Mouse (Mus musculus) embryonic fibroblast, embryonic 13.5 days (primary cell): ENCODE data around the gene Zfp217. TPM values are rescaled to one million over a fixed set of nuclear protein-coding genes. Genes with fewer than 3 reads are reported as not detected.

Experiments used
- H3K27ac ChIP-seq: 2 replicates; pipeline ENCODE4 v1.5.1; 2012; ENCODE audit warnings: low read length, control low read depth, inconsistent platforms; ENCODE audit not compliant: insufficient read depth
- H3K4me1 ChIP-seq: 2 replicates; pipeline ENCODE4 v1.6.1; 2011; ENCODE audit warnings: low read length; ENCODE audit not compliant: control insufficient read depth, insufficient read depth
- H3K4me3 ChIP-seq: 2 replicates; pipeline ENCODE4 v1.5.1; 2011; ENCODE audit warnings: mild to moderate bottlenecking, control low read depth, low read length; ENCODE audit not compliant: insufficient read depth
- CTCF ChIP-seq: IDR thresholded peaks from 2 replicates; pipeline ENCODE4 v1.5.1; 2011; ENCODE audit warnings: mild to moderate bottlenecking, control low read depth, low read length, moderate library complexity, borderline replicate concordance; ENCODE audit not compliant: insufficient read depth
- POLR2A ChIP-seq: IDR thresholded peaks from 2 replicates; pipeline ENCODE4 v1.6.1; 2011; ENCODE audit warnings: low read depth, mild to moderate bottlenecking, control low read depth, low read length, moderate library complexity
- polyA plus RNA-seq: library from polyadenylated mRNA; stranded (reverse); fragments of >200 nt; gene quantifications from 2 replicates; pipeline ENCODE4 v1.2.4, GENCODE M21; 2011; ENCODE audit warnings: low read depth; ENCODE audit not compliant: missing spikeins, insufficient read length

Zfp217 gene
- polyA plus RNA-seq, 1 experiment = 13.0 TPM

GRCm38 (mm10) chr2:170152036-170152686 is 4.3 kb upstream of the Zfp217 start:
- peak overlapping the region; percentile 47 for H3K27ac ChIP-seq

GRCm38 (mm10) chr2:170151470-170151869 is 3.6 kb upstream of the Zfp217 start:
- TF ChIP-seq CTCF (no peak), POLR2A (no peak)
- H3K4me3 ChIP-seq = no peak overlapping the region
- no peaks in the 10 kb centered on the region; the same call in 1 of the 2 replicates for H3K4me1 ChIP-seq
- H3K27ac ChIP-seq = no peak overlapping the region

More at GRCm38 (mm10) chr2:170152036-170152686, 4.3 kb upstream of the Zfp217 start:
- H3K4me3 ChIP-seq = no peak overlapping the region
- TF ChIP-seq POLR2A = no peak
- no peak for TF ChIP-seq CTCF
- no peaks in the 10 kb centered on the region; the same call in 1 of the 2 replicates for H3K4me1 ChIP-seq

- Histone ChIP-seq H3K4me1 (no peaks in the 10 kb centered on the region), H3K27ac (no peak overlapping the region), H3K4me3 (no peak overlapping the region)
- no peak for TF ChIP-seq POLR2A
- TF ChIP-seq CTCF = no peak
These were observed 925 bp upstream of the Zfp217 start for GRCm38 (mm10) chr2:170148828-170149227.

- TF ChIP-seq CTCF (no peak), POLR2A (no peak)
- no peaks in the 10 kb centered on the region for H3K4me1 ChIP-seq
- peak overlapping the region; percentile 67 for H3K27ac ChIP-seq
- H3K4me3 ChIP-seq = no peak overlapping the region
These were observed 733 bp downstream of the Zfp217 start for GRCm38 (mm10) chr2:170147170-170147569.

- Histone ChIP-seq H3K4me3 (no peak overlapping the region), H3K4me1 (no peaks in the 10 kb centered on the region; the same call in 1 of the 2 replicates), H3K27ac (no peak overlapping the region)
- no peak for TF ChIP-seq POLR2A
- no peak for TF ChIP-seq CTCF
These were observed 3.6 kb downstream of the Zfp217 start for GRCm38 (mm10) chr2:170144343-170144742.

- TF ChIP-seq POLR2A (no peak), CTCF (no peak)
- Histone ChIP-seq H3K4me1 (no peaks in the 10 kb centered on the region; the same call in 1 of the 2 replicates), H3K27ac (no peak overlapping the region), H3K4me3 (no peak overlapping the region)
These were observed 4.0 kb downstream of the Zfp217 start for GRCm38 (mm10) chr2:170143861-170144260.

- H3K4me3 ChIP-seq = no peak overlapping the region
- no peaks in the 10 kb centered on the region; the same call in 1 of the 2 replicates for H3K4me1 ChIP-seq
- no peak for TF ChIP-seq CTCF
- TF ChIP-seq POLR2A = no peak
- no peak overlapping the region for H3K27ac ChIP-seq
These were observed 5.4 kb downstream of the Zfp217 start for GRCm38 (mm10) chr2:170142542-170142941.

GRCm38 (mm10) chr2:170141481-170141880 is 6.4 kb downstream of the Zfp217 start:
- H3K4me3 ChIP-seq = no peak overlapping the region
- TF ChIP-seq POLR2A = no peak
- no peak for TF ChIP-seq CTCF

GRCm38 (mm10) chr2:170139411-170140046 is 8.4 kb downstream of the Zfp217 start:
- TF ChIP-seq POLR2A (no peak), CTCF (no peak)
- Histone ChIP-seq H3K27ac (peak overlapping the region; percentile 49), H3K4me3 (no peak overlapping the region), H3K4me1 (no peaks in the 10 kb centered on the region; the same call in 1 of the 2 replicates)

More at GRCm38 (mm10) chr2:170141481-170141880, 6.4 kb downstream of the Zfp217 start:
- no peak overlapping the region for H3K27ac ChIP-seq
- H3K4me1 ChIP-seq = no peaks in the 10 kb centered on the region; the same call in 1 of the 2 replicates

- TF ChIP-seq CTCF (no peak), POLR2A (no peak)
- Histone ChIP-seq H3K4me1 (peaks cover 2% of the 10 kb centered on the region; the same call in 1 of the 2 replicates), H3K27ac (no peak overlapping the region), H3K4me3 (no peak overlapping the region)
These were observed 11.0 kb downstream of the Zfp217 start for GRCm38 (mm10) chr2:170136928-170137327.
